Mouse (Mus musculus) CH12.LX (cell line): ENCODE data around the gene Sertad4. TPM values are rescaled to one million over a fixed set of nuclear protein-coding genes. Genes with fewer than 3 reads are reported as not detected.

Experiments used
- DNase-seq: peaks from one replicate; pipeline ENCODE4 v3.0.0-alpha.2; 2013; ENCODE audit errors: extremely low read depth
- H3K27ac ChIP-seq: 2 replicates; pipeline ENCODE4 v1.5.1; 2012; ENCODE audit warnings: low read depth, mild to moderate bottlenecking, control low read depth, moderate library complexity; ENCODE audit not compliant: insufficient read depth
- H3K27me3 ChIP-seq: replicated peaks from 2 replicates; pipeline ENCODE3; 2012; ENCODE audit warnings: inconsistent platforms
- H3K36me3 ChIP-seq, 2 experiments: replicated peaks in 1 of 2; 2 replicates each; pipeline versions ENCODE3 to v1.6.1; 2012; ENCODE audit warnings: inconsistent platforms in 1 of 2, low read length in 1 of 2, mild to moderate bottlenecking in 1 of 2, mixed read lengths in 1 of 2, moderate library complexity in 1 of 2; ENCODE audit not compliant: control insufficient read depth in 1 of 2, insufficient read depth in 1 of 2
- H3K4me1 ChIP-seq, 2 experiments: 2 replicates each; pipeline ENCODE4 v1.6.1; 2012; ENCODE audit warnings: inconsistent platforms in 1 of 2, moderate library complexity in 1 of 2; ENCODE audit not compliant: insufficient read depth in 2 of 2, control insufficient read depth in 1 of 2
- H3K4me2 ChIP-seq: 2 replicates; pipeline ENCODE4 v1.6.1; 2012; ENCODE audit warnings: low read depth, mild to moderate bottlenecking, control low read depth; ENCODE audit not compliant: poor library complexity, insufficient read depth, severe bottlenecking
- H3K4me3 ChIP-seq, 3 experiments: fragments of 150-350 bp in 1 of 3; sonication (generic) in 1 of 3; replicated peaks in 1 of 3; 2 replicates each; pipeline versions ENCODE3 to v1.5.1; 2011 to 2012; ENCODE audit warnings: low read depth in 2 of 3, low read length in 2 of 3, mild to moderate bottlenecking in 2 of 3, moderate library complexity in 2 of 3, control low read depth in 1 of 3, improper control_type of control experiment in 1 of 3, inconsistent platforms in 1 of 3, mixed read lengths in 1 of 3; ENCODE audit not compliant: poor library complexity in 1 of 3
- H3K79me2 ChIP-seq: replicated peaks from 2 replicates; pipeline ENCODE4 v1.6.1; 2012; ENCODE audit warnings: mild to moderate bottlenecking, moderate library complexity; ENCODE audit not compliant: control insufficient read depth, poor library complexity, insufficient read depth, severe bottlenecking; ENCODE audit errors: extremely low read depth
- H3K9ac ChIP-seq: 2 replicates; pipeline ENCODE4 v1.6.1; 2012; ENCODE audit warnings: low read depth, mild to moderate bottlenecking, control low read depth, moderate library complexity; ENCODE audit not compliant: insufficient read depth
- H3K9me3 ChIP-seq: replicated peaks from 2 replicates; pipeline ENCODE3; 2012; ENCODE audit warnings: low read length, inconsistent platforms, mixed read lengths
- BHLHE40 ChIP-seq: IDR thresholded peaks from 2 replicates; pipeline ENCODE4 v1.6.1; 2011; ENCODE audit warnings: mild to moderate bottlenecking, low read depth, low read length, improper control_type of control experiment
- CHD1 ChIP-seq: IDR thresholded peaks from 2 replicates; pipeline ENCODE4 v1.6.1; 2012; ENCODE audit warnings: low read depth, low read length, improper control_type of control experiment, inconsistent platforms
- CTCF ChIP-seq, 2 experiments: IDR thresholded peaks in 1 of 2; conservative IDR thresholded peaks in 1 of 2; 2 replicates each; pipeline ENCODE4 v1.5.1; 2011 to 2012; ENCODE audit warnings: low read depth in 2 of 2, low read length in 2 of 2, improper control_type of control experiment in 1 of 2, inconsistent platforms in 1 of 2, mild to moderate bottlenecking in 1 of 2, moderate library complexity in 1 of 2
- E2F4 ChIP-seq: IDR thresholded peaks from 2 replicates; pipeline ENCODE4 v1.6.1; 2011; ENCODE audit warnings: low read depth, low read length, improper control_type of control experiment; ENCODE audit not compliant: insufficient replicate concordance
- EP300 ChIP-seq: IDR thresholded peaks from 2 replicates; pipeline ENCODE4 v1.6.1; 2011; ENCODE audit warnings: low read length, improper control_type of control experiment
- GABPA ChIP-seq: IDR thresholded peaks from 2 replicates; pipeline ENCODE4 v1.6.1; 2012; ENCODE audit warnings: low read depth, low read length, improper control_type of control experiment, inconsistent platforms; ENCODE audit not compliant: insufficient replicate concordance
- IRF4 ChIP-seq: IDR thresholded peaks from 2 replicates; pipeline ENCODE4 v1.6.1; 2014; ENCODE audit warnings: low read depth, mild to moderate bottlenecking, inconsistent platforms, low read length, improper control_type of control experiment
- JUN ChIP-seq: IDR thresholded peaks from 2 replicates; pipeline ENCODE4 v1.6.1; 2011; ENCODE audit warnings: low read depth, mild to moderate bottlenecking, low read length, improper control_type of control experiment, moderate library complexity; ENCODE audit not compliant: insufficient read depth
- JUND ChIP-seq: conservative IDR thresholded peaks from 2 replicates; pipeline ENCODE4 v1.6.1; 2011; ENCODE audit warnings: low read depth, low read length, improper control_type of control experiment
- MAFK ChIP-seq: IDR thresholded peaks from 2 replicates; pipeline ENCODE4 v1.6.1; 2011; ENCODE audit warnings: low read length, improper control_type of control experiment; ENCODE audit not compliant: insufficient replicate concordance
- MAX ChIP-seq: IDR thresholded peaks from 2 replicates; pipeline ENCODE4 v1.6.1; 2011; ENCODE audit warnings: low read length, improper control_type of control experiment
- MEF2A ChIP-seq: IDR thresholded peaks from 2 replicates; pipeline ENCODE4 v1.6.1; 2014; ENCODE audit warnings: low read depth, mild to moderate bottlenecking, inconsistent platforms, low read length, improper control_type of control experiment, borderline replicate concordance
- MYC ChIP-seq: IDR thresholded peaks from 2 replicates; pipeline ENCODE4 v1.6.1; 2011; ENCODE audit warnings: low read depth, mild to moderate bottlenecking, improper control_type of control experiment, low read length
- NELFE ChIP-seq: IDR thresholded peaks from 2 replicates; pipeline ENCODE4 v1.6.1; 2011; ENCODE audit warnings: low read depth, low read length, improper control_type of control experiment
- PAX5 ChIP-seq: IDR thresholded peaks from 2 replicates; pipeline ENCODE4 v1.6.1; 2012; ENCODE audit warnings: low read length, inconsistent platforms, mixed read lengths
- POLR2A ChIP-seq: IDR thresholded peaks from 2 replicates; pipeline ENCODE4 v1.6.1; 2011; ENCODE audit warnings: low read depth, mild to moderate bottlenecking, improper control_type of control experiment, low read length
- POLR2AphosphoS2 ChIP-seq: IDR thresholded peaks from 2 replicates; pipeline ENCODE4 v1.6.1; 2011; ENCODE audit warnings: low read depth, low read length, improper control_type of control experiment
- RCOR1 ChIP-seq: conservative IDR thresholded peaks from 2 replicates; pipeline ENCODE4 v1.6.1; 2012; ENCODE audit warnings: low read depth, mild to moderate bottlenecking, inconsistent platforms, low read length, improper control_type of control experiment
- SIN3A ChIP-seq: IDR thresholded peaks from 2 replicates; pipeline ENCODE4 v1.6.1; 2012; ENCODE audit warnings: low read length, improper control_type of control experiment, inconsistent platforms
- SMC3 ChIP-seq: IDR thresholded peaks from 2 replicates; pipeline ENCODE4 v1.6.1; 2011; ENCODE audit warnings: low read depth, low read length, improper control_type of control experiment
- TCF12 ChIP-seq: IDR thresholded peaks from 2 replicates; pipeline ENCODE4 v1.6.1; 2014; ENCODE audit warnings: low read depth, mild to moderate bottlenecking, inconsistent platforms, low read length, improper control_type of control experiment
- ZKSCAN1 ChIP-seq: IDR thresholded peaks from 2 replicates; pipeline ENCODE4 v1.6.1; 2012; ENCODE audit warnings: low read depth, inconsistent platforms, low read length, improper control_type of control experiment, borderline replicate concordance
- dilution Hi-C: fragments of 300-500 bp; cut with MboI; formaldehyde crosslinking; loops from 2 replicates; pipeline ENCODE4 v1.14.3; 2020; ENCODE audit warnings: low sequenced_read_pairs; ENCODE audit not compliant: extremely low pct_unique_long_range_greater_than_20kb, extremely low pct_ligation_motif_present
- in situ Hi-C: fragments of 300-500 bp; cut with MboI; formaldehyde crosslinking; loops from 3 replicates; pipeline ENCODE4 v1.14.3; 2019; ENCODE audit warnings: low sequenced_read_pairs, low pct_ligation_motif_present, low pct_unique_long_range_greater_than_20kb, mixed read lengths
- polyA plus RNA-seq: library from polyadenylated mRNA; unstranded; fragments of >175 nt; gene quantifications from 2 replicates; pipeline ENCODE4 v1.2.1, GENCODE M21; 2012; ENCODE audit warnings: low read depth; ENCODE audit not compliant: insufficient read length
- total RNA-seq, 2 experiments: library from RNA; depleted of rRNA; stranded (reverse); fragments of 300-350 nt in 1 of 2; fragments of >200 nt in 1 of 2; gene quantifications; 2 replicates each; pipeline ENCODE4 v1.2.3; 2012 to 2014

Gene Sertad4
- total and polyA plus RNA-seq, 3 experiments: 0.74 TPM; not detected in 2

GRCm38 (mm10) chr1:192853988-192854818 lies 1.4 kb downstream of the Sertad4 start:
- in situ Hi-C loops: no loop called here
- Histone ChIP-seq H3K79me2 (no peaks in the 10 kb centered on the region), H3K9ac (no peak overlapping the region), H3K4me3 (no peak overlapping the region), H3K36me3 (no peaks in the 10 kb centered on the region), H3K27ac (no peak overlapping the region)
- dilution Hi-C loops: no loop called here
- no peak for DNase-seq
- TF ChIP-seq POLR2A (no peak), SIN3A (no peak), BHLHE40 (no peak), JUN (no peak), CHD1 (no peak), NELFE (no peak), GABPA (no peak), MAFK (no peak), MYC (no peak), CTCF (conservative IDR thresholded peaks at IDR 0.05 in 1 of 2, IDR thresholded peaks at IDR 0.05 in 1 of 2; ENCODE audit: low read depth in 2 of 2, low read length in 2 of 2) (no peak), TCF12 (no peak), ZKSCAN1 (no peak), MEF2A (no peak), POLR2AphosphoS2 (no peak), EP300 (no peak), IRF4 (no peak), MAX (no peak)
- TF ChIP-seq, all 38 proteins: peak for 0
- peaks cover 5% of the 10 kb centered on the region for H3K9me3 ChIP-seq
- peaks cover 20% of the 10 kb centered on the region for H3K27me3 ChIP-seq
- H3K4me1 ChIP-seq: peaks cover 0 to 20% of the 10 kb centered on the region in 2 experiments; a peak in 2 of 4 replicates
- no peak overlapping the region for H3K4me2 ChIP-seq

- H3K9me3 ChIP-seq: peaks cover 5% of the 10 kb centered on the region
- H3K79me2 ChIP-seq: no peaks in the 10 kb centered on the region
- dilution Hi-C loops: no loop called here
- H3K27ac ChIP-seq: no peak overlapping the region
- no peak overlapping the region for H3K4me2 ChIP-seq
- in situ Hi-C loops: no loop called here
- no peaks in the 10 kb centered on the region for H3K36me3 ChIP-seq
- H3K27me3 ChIP-seq: peaks cover 20% of the 10 kb centered on the region
- peaks cover 0 to 28% of the 10 kb centered on the region in 2 experiments; a peak in 2 of 4 replicates for H3K4me1 ChIP-seq
- no peak overlapping the region for H3K9ac ChIP-seq
- TF ChIP-seq E2F4: no peak
- TF ChIP-seq GABPA: no peak
- no peak for TF ChIP-seq RCOR1
- TF ChIP-seq CTCF (conservative IDR thresholded peaks at IDR 0.05 in 1 of 2, IDR thresholded peaks at IDR 0.05 in 1 of 2; ENCODE audit: low read depth in 2 of 2, low read length in 2 of 2): no peak
- no peak for TF ChIP-seq SMC3
- TF ChIP-seq MAFK: no peak
- no peak for TF ChIP-seq TCF12
- no peak for TF ChIP-seq PAX5
- no peak for TF ChIP-seq JUND
- TF ChIP-seq, all 38 proteins: peak for 0
- no peak overlapping the region for H3K4me3 ChIP-seq
- no peak for DNase-seq
Observed at GRCm38 (mm10) chr1:192853429-192853828, 2.1 kb downstream of the Sertad4 start.
